Comparison of ENCODE assay signal across 10 mouse cellular contexts in the genomic region with DNA sequence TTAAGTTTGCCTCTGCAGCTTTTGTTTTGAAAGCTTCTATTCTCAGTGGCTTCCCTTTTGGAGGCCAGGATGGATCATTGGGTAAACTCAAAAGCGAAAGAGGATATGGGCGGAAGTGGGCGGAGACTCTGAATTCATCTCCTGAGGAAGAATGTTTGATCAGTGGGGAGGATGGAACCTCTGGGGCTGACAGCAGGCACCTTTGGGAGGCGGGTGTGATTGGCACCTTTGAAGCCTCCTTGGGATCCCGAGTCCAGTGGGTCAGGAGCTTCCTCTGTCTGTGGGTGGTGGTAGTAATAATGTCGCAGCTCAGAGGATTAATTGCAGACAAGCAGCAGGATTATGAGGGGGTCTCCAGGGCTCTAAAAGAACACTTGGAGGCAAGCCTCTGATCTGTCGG.
DNase-seq lines count a peak whose midpoint lies in the region; ATAC-seq lines count a peak whose summit lies in the region.
"Had no signal": no experiment of that assay in that cellular context is flagged by ENCODE, and none has a peak within 500 bp of the region (broad histone marks: within the 10 kb centered on the region; RNA-seq: fewer than 3 reads in every experiment).

No protein-coding gene starts in this region.

- no peak overlapping the region for H3K9ac ChIP-seq in forebrain, embryonic 14.5 days (ENCODE audit: low read length)
- H3K9ac ChIP-seq in liver, embryonic 15.5 days = no peak overlapping the region
- no peak overlapping the region for H3K9ac ChIP-seq in stomach, embryonic 15.5 days
- H3K9ac ChIP-seq: limb, embryonic 13.5 days had no signal

- peaks cover 13% of the 10 kb centered on the region for H3K27me3 ChIP-seq in forebrain, embryonic 14.5 days (replicated peaks; ENCODE audit: control insufficient read depth, insufficient read depth, low read length)
- no peaks in the 10 kb centered on the region for H3K27me3 ChIP-seq in liver, embryonic 15.5 days
- H3K27me3 ChIP-seq in stomach, embryonic 15.5 days (replicated peaks) = no peaks in the 10 kb centered on the region

- H3K4me3 ChIP-seq in forebrain, embryonic 14.5 days (ENCODE audit: low read depth, low read length) = no peak overlapping the region
- no peak overlapping the region for H3K4me3 ChIP-seq in liver, embryonic 15.5 days (replicated peaks)
- H3K4me3 ChIP-seq in stomach, embryonic 15.5 days (replicated peaks) = no peak overlapping the region
- H3K4me3 ChIP-seq: limb, embryonic 13.5 days had no signal

- WGBS in forebrain, embryonic 14.5 days = 3% methylated on average over 7 of the region's 7 CpGs
- 23% methylated on average over 7 of the region's 7 CpGs for WGBS in liver, embryonic 15.5 days (ENCODE audit: insufficient replicate concordance)
- WGBS in stomach, embryonic 15.5 days = 29% methylated on average over 7 of the region's 7 CpGs

- H3K4me1 ChIP-seq in forebrain, embryonic 14.5 days (ENCODE audit: control insufficient read depth, insufficient read depth, low read length) = no peaks in the 10 kb centered on the region
- H3K4me1 ChIP-seq in liver, embryonic 15.5 days (replicated peaks) = no peaks in the 10 kb centered on the region
- H3K4me1 ChIP-seq in stomach, embryonic 15.5 days = peaks cover 40% of the 10 kb centered on the region

- no peak for ATAC-seq in forebrain, embryonic 14.5 days
- no peak for ATAC-seq in liver, embryonic 15.5 days (ENCODE audit: insufficient read depth)
- no peak for ATAC-seq in stomach, embryonic 15.5 days (ENCODE audit: insufficient read depth, low FRiP score, low read depth)

- no peaks in the 10 kb centered on the region for H3K9me3 ChIP-seq in forebrain, embryonic 14.5 days (replicated peaks; ENCODE audit: control insufficient read depth, low read length)
- no peaks in the 10 kb centered on the region for H3K9me3 ChIP-seq in liver, embryonic 15.5 days (replicated peaks)
- no peaks in the 10 kb centered on the region for H3K9me3 ChIP-seq in stomach, embryonic 15.5 days
- H3K9me3 ChIP-seq: limb, embryonic 13.5 days had no signal

- H3K4me2 ChIP-seq in forebrain, embryonic 14.5 days (ENCODE audit: low read length) = peak overlapping the region; percentile 16; the same call in 1 of the 2 replicates
- H3K4me2 ChIP-seq in liver, embryonic 15.5 days = peak overlapping the region; percentile 23
- H3K4me2 ChIP-seq in stomach, embryonic 15.5 days = peak overlapping the region; percentile 35
- H3K4me2 ChIP-seq: limb, embryonic 13.5 days had no signal

- DNase-seq in thymus, postnatal 0 days (ENCODE audit: low spot score) = peak; percentile 20
- DNase-seq in thymus, postnatal 10 days (ENCODE audit: low spot score in 2 of 2) = no peak
- peak; percentile 36 for DNase-seq in forebrain, embryonic 14.5 days (ENCODE audit: low spot score)
- DNase-seq in cerebellum, adult 18-20 months = no peak
- no peak for DNase-seq in adrenal gland, postnatal 4 days (ENCODE audit: low spot score in 2 of 2)
- no peak for DNase-seq in urinary bladder, adult 2 months (ENCODE audit: low spot score)
- DNase-seq: right cerebral cortex, postnatal 25 days had no signal

- no peak overlapping the region for H3K27ac ChIP-seq in forebrain, embryonic 14.5 days (ENCODE audit: low read depth, low read length)
- H3K27ac ChIP-seq in liver, embryonic 15.5 days (replicated peaks) = no peak overlapping the region
- peak overlapping the region; percentile 70 for H3K27ac ChIP-seq in stomach, embryonic 15.5 days
- H3K27ac ChIP-seq: limb, embryonic 13.5 days had no signal

- H3K36me3 ChIP-seq in forebrain, embryonic 14.5 days (ENCODE audit: control insufficient read depth, insufficient read depth, low read length) = no peaks in the 10 kb centered on the region
- H3K36me3 ChIP-seq in liver, embryonic 15.5 days (replicated peaks) = no peaks in the 10 kb centered on the region
- H3K36me3 ChIP-seq in stomach, embryonic 15.5 days = no peaks in the 10 kb centered on the region
- H3K36me3 ChIP-seq: limb, embryonic 13.5 days had no signal

Comparison
In these comparisons a context has a peak if more than half of its experiments do, and no peak if none do; other contexts are left out.
1. DNase-seq: peak in thymus, postnatal 0 days (single experiment) and forebrain, embryonic 14.5 days (single experiment); none in thymus, postnatal 10 days (0 of 2), cerebellum, adult 18-20 months (0 of 2), adrenal gland, postnatal 4 days (0 of 2) and urinary bladder, adult 2 months (single experiment).
2. Peak in every context shown above with its lines, with median percentiles within 50 percentile points of each other: H3K4me2 ChIP-seq.